ENCODE assay signal across 8 mouse cellular contexts in genomic region chr4:83514976-83515669, GRCm38 (mm10). TPM values are rescaled to one million over a fixed set of nuclear protein-coding genes. Genes with fewer than 3 reads are reported as not detected.
A peak's percentile ranks its signal among the peaks of the same experiment; 100 is the strongest.
DNase-seq lines count a peak whose midpoint lies in the region; ATAC-seq lines count a peak whose summit lies in the region.

No protein-coding gene starts in this region.

- H3K36me3 ChIP-seq in embryonic facial prominence, embryonic 12.5 days: no peaks in the 10 kb centered on the region

- H3K9me3 ChIP-seq in embryonic facial prominence, embryonic 12.5 days: no peaks in the 10 kb centered on the region

- H3K4me1 ChIP-seq in embryonic facial prominence, embryonic 12.5 days: no peaks in the 10 kb centered on the region

- 88% methylated on average over 10 of the region's 10 CpGs for WGBS in embryonic facial prominence, embryonic 12.5 days

- 0 out of 2 replicates have a peak, but pooled peaks have one; percentile 41 for ATAC-seq in embryonic facial prominence, embryonic 12.5 days (ENCODE audit: insufficient number of reproducible peaks, insufficient read depth, low FRiP score, low TSS enrichment)

- no peak overlapping the region for H3K4me3 ChIP-seq in embryonic facial prominence, embryonic 12.5 days

- no peak overlapping the region for H3K27ac ChIP-seq in embryonic facial prominence, embryonic 12.5 days

- no peaks in the 10 kb centered on the region for H3K27me3 ChIP-seq in embryonic facial prominence, embryonic 12.5 days

- peak; percentile 44 for DNase-seq in embryo, embryonic 10 days (ENCODE audit: low spot score)
- DNase-seq in embryo, embryonic 9.5 days (ENCODE audit: extremely low spot score): no peak
- peak; percentile 32 for DNase-seq in layer of hippocampus, adult 9-11 months
- no peak for DNase-seq in layer of hippocampus, adult 8-10 months (ENCODE audit: low spot score in 2 of 2)
- DNase-seq in A20 (ENCODE audit: low read depth, low spot score): peak; percentile 68
- no peak for DNase-seq in frontal cortex, postnatal 36 days (ENCODE audit: low spot score in 2 of 2)
- DNase-seq in gastrocnemius, postnatal 10 days: no peak

- H3K9ac ChIP-seq in embryonic facial prominence, embryonic 12.5 days: no peak overlapping the region

- H3K4me2 ChIP-seq in embryonic facial prominence, embryonic 12.5 days (replicated peaks): no peak overlapping the region

RNA-seq across cellular contexts. Expression of gene Ccdc171, which starts 10.2 kb away (rescaled TPM):
- total RNA-seq in layer of hippocampus, adult 8-10 months (2022): 1 to 10 TPM; 4.1 to 4.5 (median 4.2) TPM
- 6.3 and 8.1 TPM in 2 replicates for polyA plus RNA-seq in embryonic facial prominence, embryonic 12.5 days (2016; fragmentation: Nextera tagmentation; extraction: Ambion mirVana)
- total RNA-seq in gastrocnemius, postnatal 10 days (2021): 1 to 10 TPM; 1.0 to 1.2 TPM

RNA-seq across cellular contexts. Expression of gene Psip1, which starts 28.9 kb away (rescaled TPM):
- 100 to 1,000 TPM; 191 to 205 (median 200) TPM for total RNA-seq in layer of hippocampus, adult 8-10 months (2022)
- 274 and 306 TPM in 2 replicates for polyA plus RNA-seq in embryonic facial prominence, embryonic 12.5 days (2016; fragmentation: Nextera tagmentation; extraction: Ambion mirVana)
- total RNA-seq in gastrocnemius, postnatal 10 days (2021): 10 to 100 TPM; 31.8 to 37.5 TPM

Comparison
In these comparisons a context has a peak if more than half of its experiments do, and no peak if none do; other contexts are left out.
1. DNase-seq: peak in embryo, embryonic 10 days (single experiment), layer of hippocampus, adult 9-11 months (single experiment) and A20 (single experiment); none in embryo, embryonic 9.5 days (single experiment), layer of hippocampus, adult 8-10 months (0 of 2), frontal cortex, postnatal 36 days (0 of 2) and gastrocnemius, postnatal 10 days (single experiment).
2. RNA of gene Psip1, which starts 28.9 kb away (total RNA-seq): 191 to 205 TPM in layer of hippocampus, adult 8-10 months; 31.8 to 37.5 TPM in gastrocnemius, postnatal 10 days; every median in the first group is over 4 times any median in the second.